Mouse (Mus musculus): Measurements from ENCODE around the gene Zscan2. TPM values are rescaled to one million over a fixed set of nuclear protein-coding genes. Genes with fewer than 3 reads are reported as not detected.
"Not testable (repeated sequence)": the region's sequence is repeated elsewhere in the genome, so short reads cannot be mapped to it uniquely, and the experiment has no call there.

Zscan2 gene
- polyA plus RNA-seq, 1 experiment from 2014 or later = 1.4 TPM

DNA sequence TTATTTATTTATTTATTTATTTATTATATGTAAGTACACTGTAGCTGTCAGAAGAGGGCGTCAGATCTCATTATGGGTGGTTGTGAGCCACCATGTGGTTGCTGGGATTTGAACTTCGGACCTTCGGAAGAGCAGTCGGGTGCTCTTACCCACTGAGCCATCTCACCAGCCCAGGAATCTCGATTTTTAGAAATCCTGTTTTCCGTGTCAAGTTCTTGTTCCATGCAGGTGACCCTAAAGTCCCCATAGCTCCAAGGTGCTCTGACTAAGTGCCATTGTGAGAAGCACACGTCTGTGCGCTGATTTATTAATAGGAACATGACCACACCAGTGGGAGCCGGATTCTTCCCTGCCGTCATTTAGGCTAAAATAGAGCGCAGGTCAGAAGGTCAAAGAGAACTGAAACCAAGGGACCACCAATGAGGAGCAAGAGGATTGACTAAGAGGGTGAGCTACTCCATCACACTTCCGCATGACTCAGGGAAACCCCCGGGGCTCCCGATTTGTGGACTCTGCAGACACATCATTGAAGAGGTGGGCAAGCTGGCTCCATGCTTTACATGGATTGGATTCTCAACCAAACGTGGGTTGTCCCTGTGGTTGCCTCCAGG lies 30.4 kb upstream of the Zscan2 start:
- Histone ChIP-seq H3K27me3 (replicated peaks; ENCODE audit: control insufficient read depth, insufficient read depth, low read length) (no peaks in the 10 kb centered on the region), H3K27ac (ENCODE audit: low read length) (no peak overlapping the region), H3K4me3 (ENCODE audit: low read length) (no peak overlapping the region), H3K4me1 (ENCODE audit: control insufficient read depth, insufficient read depth, low read length) (peaks cover 4% of the 10 kb centered on the region), H3K9me3 (ENCODE audit: control insufficient read depth, low read length) (no peaks in the 10 kb centered on the region), H3K9ac (ENCODE audit: low read depth, low read length) (no peak overlapping the region), H3K36me3 (ENCODE audit: control insufficient read depth, insufficient read depth, low read length) (no peaks in the 10 kb centered on the region), H3K4me2 (ENCODE audit: low read depth, low read length) (no peak overlapping the region)
- WGBS = 79% methylated on average over 15 of the region's 15 CpGs
- no peak for ATAC-seq

- H3K27me3 ChIP-seq (replicated peaks; ENCODE audit: control insufficient read depth, insufficient read depth, low read length) = no peaks in the 10 kb centered on the region
- H3K4me1 ChIP-seq (ENCODE audit: control insufficient read depth, insufficient read depth, low read length) = peaks cover 4% of the 10 kb centered on the region
- no peaks in the 10 kb centered on the region for H3K36me3 ChIP-seq (ENCODE audit: control insufficient read depth, insufficient read depth, low read length)
- no peak overlapping the region for H3K27ac ChIP-seq (ENCODE audit: low read length)
- H3K9me3 ChIP-seq (ENCODE audit: control insufficient read depth, low read length) = no peaks in the 10 kb centered on the region
- H3K9ac ChIP-seq (ENCODE audit: low read depth, low read length) = no peak overlapping the region
- no peak overlapping the region for H3K4me3 ChIP-seq (ENCODE audit: low read length)
- 52% methylated on average over 4 of the region's 4 CpGs for WGBS
- H3K4me2 ChIP-seq (ENCODE audit: low read depth, low read length) = no peak overlapping the region
- ATAC-seq = no peak
Observed at GRCm38 (mm10) chr7:80832191-80832590, 28.5 kb upstream of the Zscan2 start.

- not testable (repeated sequence) for H3K4me1 ChIP-seq (ENCODE audit: control insufficient read depth, insufficient read depth, low read length); H3K27ac ChIP-seq (ENCODE audit: low read length); H3K27me3 ChIP-seq (replicated peaks; ENCODE audit: control insufficient read depth, insufficient read depth, low read length); H3K36me3 ChIP-seq (ENCODE audit: control insufficient read depth, insufficient read depth, low read length); H3K9ac ChIP-seq (ENCODE audit: low read depth, low read length); H3K4me3 ChIP-seq (ENCODE audit: low read length); H3K4me2 ChIP-seq (ENCODE audit: low read depth, low read length); H3K9me3 ChIP-seq (ENCODE audit: control insufficient read depth, low read length)
- peak; percentile 86 for ATAC-seq
- WGBS = 12% methylated on average over 13 of the region's 14 CpGs
Observed at GRCm38 (mm10) chr7:80832996-80833650, 27.6 kb upstream of the Zscan2 start.

GRCm38 (mm10) chr7:80833651-80834532 lies 26.8 kb upstream of the Zscan2 start:
- no peaks in the 10 kb centered on the region for H3K27me3 ChIP-seq (replicated peaks; ENCODE audit: control insufficient read depth, insufficient read depth, low read length)

GRCm38 (mm10) chr7:80835984-80836652 lies 24.6 kb upstream of the Zscan2 start:
- Histone ChIP-seq H3K36me3 (ENCODE audit: control insufficient read depth, insufficient read depth, low read length) (no peaks in the 10 kb centered on the region), H3K4me1 (ENCODE audit: control insufficient read depth, insufficient read depth, low read length) (peaks cover 15% of the 10 kb centered on the region), H3K27ac (ENCODE audit: low read length) (no peak overlapping the region), H3K4me3 (ENCODE audit: low read length) (no peak overlapping the region), H3K9me3 (ENCODE audit: control insufficient read depth, low read length) (no peaks in the 10 kb centered on the region), H3K9ac (ENCODE audit: low read depth, low read length) (no peak overlapping the region), H3K4me2 (ENCODE audit: low read depth, low read length) (no peak overlapping the region), H3K27me3 (replicated peaks; ENCODE audit: control insufficient read depth, insufficient read depth, low read length) (no peaks in the 10 kb centered on the region)
- ATAC-seq = no peak
- 69% methylated on average over 4 of the region's 4 CpGs for WGBS

More at GRCm38 (mm10) chr7:80833651-80834532, 26.8 kb upstream of the Zscan2 start:
- H3K4me2 ChIP-seq (ENCODE audit: low read depth, low read length) = no peak overlapping the region
- no peaks in the 10 kb centered on the region for H3K9me3 ChIP-seq (ENCODE audit: control insufficient read depth, low read length)
- ATAC-seq = peak; percentile 67
- no peaks in the 10 kb centered on the region for H3K36me3 ChIP-seq (ENCODE audit: control insufficient read depth, insufficient read depth, low read length)
- no peak overlapping the region for H3K4me3 ChIP-seq (ENCODE audit: low read length)
- H3K4me1 ChIP-seq (ENCODE audit: control insufficient read depth, insufficient read depth, low read length) = peaks cover 8% of the 10 kb centered on the region
- 35% methylated on average over 12 of the region's 12 CpGs for WGBS
- H3K27ac ChIP-seq (ENCODE audit: low read length) = no peak overlapping the region
- H3K9ac ChIP-seq (ENCODE audit: low read depth, low read length) = no peak overlapping the region

GRCm38 (mm10) chr7:80837736-80838135 lies 23.0 kb upstream of the Zscan2 start:
- Histone ChIP-seq H3K4me1 (ENCODE audit: control insufficient read depth, insufficient read depth, low read length) (peaks cover 15% of the 10 kb centered on the region), H3K4me2 (ENCODE audit: low read depth, low read length) (no peak overlapping the region), H3K27ac (ENCODE audit: low read length) (no peak overlapping the region), H3K4me3 (ENCODE audit: low read length) (no peak overlapping the region), H3K9me3 (ENCODE audit: control insufficient read depth, low read length) (no peaks in the 10 kb centered on the region), H3K9ac (ENCODE audit: low read depth, low read length) (no peak overlapping the region), H3K27me3 (replicated peaks; ENCODE audit: control insufficient read depth, insufficient read depth, low read length) (no peaks in the 10 kb centered on the region), H3K36me3 (ENCODE audit: control insufficient read depth, insufficient read depth, low read length) (no peaks in the 10 kb centered on the region)
- no peak for ATAC-seq
- WGBS = 47% methylated on average over 9 of the region's 9 CpGs

GRCm38 (mm10) chr7:80838247-80838646 lies 22.5 kb upstream of the Zscan2 start:
- H3K4me3 ChIP-seq (ENCODE audit: low read length) = no peak overlapping the region
- H3K9ac ChIP-seq (ENCODE audit: low read depth, low read length) = no peak overlapping the region
- H3K4me2 ChIP-seq (ENCODE audit: low read depth, low read length) = no peak overlapping the region
- WGBS = 56% methylated on average over 7 of the region's 7 CpGs
- H3K27ac ChIP-seq (ENCODE audit: low read length) = no peak overlapping the region
- no peak for ATAC-seq
- H3K4me1 ChIP-seq (ENCODE audit: control insufficient read depth, insufficient read depth, low read length) = peaks cover 15% of the 10 kb centered on the region
- no peaks in the 10 kb centered on the region for H3K9me3 ChIP-seq (ENCODE audit: control insufficient read depth, low read length)
- no peaks in the 10 kb centered on the region for H3K27me3 ChIP-seq (replicated peaks; ENCODE audit: control insufficient read depth, insufficient read depth, low read length)
- no peaks in the 10 kb centered on the region for H3K36me3 ChIP-seq (ENCODE audit: control insufficient read depth, insufficient read depth, low read length)

DNA sequence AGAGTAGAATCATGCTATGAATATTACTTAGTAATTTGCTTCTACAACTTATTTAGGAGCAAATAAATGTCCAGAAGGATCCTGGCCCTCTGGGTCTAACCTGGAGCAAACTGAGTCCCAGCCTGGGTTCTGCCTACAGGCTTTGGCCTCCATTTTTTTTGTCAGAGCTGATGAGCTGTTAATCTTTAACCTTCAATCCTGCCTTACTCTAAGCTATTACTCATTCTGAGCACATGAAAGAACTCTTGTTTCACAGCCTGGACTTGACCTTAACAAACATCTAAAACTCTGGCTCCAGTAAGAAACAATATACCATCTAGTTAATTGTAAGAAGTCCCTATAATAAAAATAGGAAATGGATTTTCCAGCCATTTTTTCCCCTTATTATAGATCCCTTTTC lies 21.0 kb upstream of the Zscan2 start:
- no peak overlapping the region for H3K27ac ChIP-seq (ENCODE audit: low read length)
- peak; percentile 57; the same call in 1 of the 2 replicates for ATAC-seq
- H3K27me3 ChIP-seq (replicated peaks; ENCODE audit: control insufficient read depth, insufficient read depth, low read length) = no peaks in the 10 kb centered on the region

DNA sequence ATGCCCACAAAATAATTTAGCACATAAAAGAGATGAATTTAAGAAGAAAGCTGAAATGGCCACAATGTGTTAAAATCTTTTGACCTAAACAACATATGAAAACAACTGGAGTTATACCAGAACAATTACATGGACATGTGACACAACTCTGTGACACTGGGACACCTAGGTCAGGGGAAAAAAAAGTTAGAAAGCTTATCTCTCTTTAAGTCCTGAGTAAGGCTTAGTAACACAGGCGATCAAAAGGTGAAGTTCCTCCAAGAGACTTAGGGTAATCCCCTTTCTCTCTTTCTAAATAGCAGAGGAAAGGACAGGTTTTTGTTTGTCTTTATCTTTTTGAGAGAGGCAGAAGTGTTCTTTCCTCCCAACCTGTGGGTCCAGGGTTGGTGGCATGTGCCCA lies 20.5 kb upstream of the Zscan2 start:
- no peak overlapping the region for H3K4me2 ChIP-seq (ENCODE audit: low read depth, low read length)
- H3K4me1 ChIP-seq (ENCODE audit: control insufficient read depth, insufficient read depth, low read length) = peaks cover 10% of the 10 kb centered on the region
- no peak overlapping the region for H3K4me3 ChIP-seq (ENCODE audit: low read length)
- no peaks in the 10 kb centered on the region for H3K36me3 ChIP-seq (ENCODE audit: control insufficient read depth, insufficient read depth, low read length)
- 0 out of 2 replicates have a peak overlapping the region, but pooled peaks have one; percentile 67 for H3K27ac ChIP-seq (ENCODE audit: low read length)
- 0 out of 2 replicates have a peak, but pooled peaks have one; percentile 39 for ATAC-seq
- no peaks in the 10 kb centered on the region for H3K27me3 ChIP-seq (replicated peaks; ENCODE audit: control insufficient read depth, insufficient read depth, low read length)
- no peak overlapping the region for H3K9ac ChIP-seq (ENCODE audit: low read depth, low read length)
- H3K9me3 ChIP-seq (ENCODE audit: control insufficient read depth, low read length) = peaks cover 5% of the 10 kb centered on the region
- WGBS = 43% methylated on average over 1 of the region's 1 CpGs

More for the DNA sequence above, 21.0 kb upstream of the Zscan2 start:
- H3K4me2 ChIP-seq (ENCODE audit: low read depth, low read length) = no peak overlapping the region
- no peak overlapping the region for H3K9ac ChIP-seq (ENCODE audit: low read depth, low read length)
- H3K4me1 ChIP-seq (ENCODE audit: control insufficient read depth, insufficient read depth, low read length) = peaks cover 10% of the 10 kb centered on the region
- no peak overlapping the region for H3K4me3 ChIP-seq (ENCODE audit: low read length)
- no peaks in the 10 kb centered on the region for H3K36me3 ChIP-seq (ENCODE audit: control insufficient read depth, insufficient read depth, low read length)
- peaks cover 5% of the 10 kb centered on the region for H3K9me3 ChIP-seq (ENCODE audit: control insufficient read depth, low read length)
